Mouse (Mus musculus): ENCODE measurements around the gene Atg4a-ps.

Gene Atg4a-ps

DNA sequence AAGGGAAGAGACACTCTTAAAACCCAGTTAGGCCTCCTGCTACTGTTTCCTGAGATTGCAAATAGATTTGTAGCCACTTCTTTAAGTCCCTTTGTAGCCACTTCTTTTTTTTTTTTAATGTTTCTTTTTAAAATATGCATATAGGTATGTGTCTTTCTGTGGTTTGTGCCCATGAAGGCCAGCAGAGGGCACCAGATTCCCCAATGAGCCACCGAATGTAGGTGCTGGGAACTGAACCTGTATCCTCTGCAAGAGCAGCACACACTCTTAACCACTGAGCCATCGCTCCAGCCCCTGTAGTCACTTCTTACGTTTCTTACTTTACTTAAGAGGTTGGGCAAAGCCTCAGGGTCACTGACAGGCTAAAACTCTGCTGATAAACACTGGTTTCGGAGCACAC, 19.4 kb downstream of the Atg4a-ps start:
- DNase-seq: no peak

DNA sequence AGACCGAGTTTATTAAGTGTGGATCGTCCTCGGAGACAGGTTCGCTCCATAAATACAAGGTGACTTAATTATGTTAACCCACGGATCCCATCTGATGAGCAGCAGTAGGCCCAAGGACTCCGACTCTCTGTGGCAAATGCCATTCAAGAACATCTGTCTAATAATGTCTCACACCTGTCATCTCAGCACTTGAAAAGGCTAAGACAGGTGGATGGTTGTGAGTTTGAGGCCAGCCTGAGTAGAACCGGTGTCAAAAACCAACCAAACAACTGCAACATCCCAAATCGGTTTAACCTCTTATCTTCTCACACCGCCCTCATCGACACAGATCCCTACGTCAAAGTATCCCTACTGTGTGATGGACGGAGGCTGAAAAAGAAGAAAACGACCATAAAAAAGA, 20.7 kb downstream of the Atg4a-ps start:
- DNase-seq: no peak

DNA sequence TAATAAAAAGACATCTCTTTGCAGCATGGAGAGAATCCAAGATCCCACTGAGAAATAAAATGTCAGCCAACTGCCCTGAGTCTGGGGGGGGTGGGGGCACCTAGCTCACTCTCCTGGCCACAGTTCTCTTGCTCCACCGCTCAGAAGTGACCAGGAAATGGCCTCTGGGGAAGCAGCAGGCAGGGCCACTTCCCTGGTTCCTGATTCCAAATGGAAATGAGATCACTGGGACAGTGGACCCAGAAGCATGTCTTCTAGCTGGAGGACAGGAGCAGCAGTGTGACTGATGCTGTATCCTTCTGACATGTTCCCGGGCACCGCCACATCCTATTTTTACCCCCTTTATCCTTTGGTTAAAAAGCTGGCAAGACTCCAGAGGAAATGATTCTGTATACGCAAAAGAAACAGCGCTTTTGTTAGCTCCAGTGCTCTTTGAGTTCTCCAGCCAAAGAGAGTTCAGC, 21.2 kb downstream of the Atg4a-ps start:
- peak; percentile 68 for DNase-seq

DNA sequence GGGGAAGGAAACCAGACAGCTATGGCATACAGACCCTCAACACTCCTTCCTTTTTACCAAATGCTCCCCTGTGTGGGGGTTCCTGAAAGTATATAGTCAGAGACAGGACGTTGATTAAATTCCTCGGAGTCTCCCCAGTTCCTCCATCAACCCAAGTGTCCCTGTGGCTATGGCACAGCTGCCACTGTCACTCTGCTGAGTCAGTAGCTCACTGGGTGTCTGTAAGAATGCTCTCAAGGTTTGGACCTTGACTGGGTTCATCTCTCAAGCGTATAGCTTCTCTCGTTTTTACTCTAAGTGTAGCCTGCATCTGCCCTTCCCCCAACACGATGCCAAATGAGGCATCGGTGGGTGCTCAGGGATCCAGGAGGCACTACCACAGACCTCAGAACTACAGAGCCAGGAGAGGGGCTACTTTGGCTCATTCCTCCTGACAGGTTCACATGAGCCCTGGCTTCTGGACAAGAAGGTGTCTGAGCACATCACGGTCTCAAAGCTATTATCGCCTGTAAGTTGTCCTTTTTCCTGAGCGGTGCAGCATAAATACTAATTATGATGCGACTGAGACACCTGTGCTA, 21.9 kb downstream of the Atg4a-ps start:
- DNase-seq: peak; percentile 26

DNA sequence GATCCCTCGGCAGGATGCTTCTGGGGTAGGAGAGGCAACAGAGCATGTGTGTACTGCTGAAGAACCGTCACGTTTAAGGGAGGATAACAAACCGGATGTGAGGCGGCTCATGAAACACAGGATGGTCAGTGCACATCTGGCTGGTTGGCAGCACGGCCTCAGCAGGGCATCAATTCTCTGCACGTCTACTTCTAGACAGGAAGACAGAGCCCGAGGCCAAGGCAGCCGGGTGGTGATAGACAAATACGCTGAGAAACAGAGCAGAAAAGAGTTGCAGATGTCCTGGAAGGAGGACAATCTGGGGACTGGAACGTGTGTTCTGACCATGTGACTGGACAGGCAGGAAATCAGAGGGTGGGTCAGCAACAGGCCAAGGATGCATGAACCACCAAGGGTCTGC, 25.8 kb downstream of the Atg4a-ps start:
- DNase-seq: no peak

DNA sequence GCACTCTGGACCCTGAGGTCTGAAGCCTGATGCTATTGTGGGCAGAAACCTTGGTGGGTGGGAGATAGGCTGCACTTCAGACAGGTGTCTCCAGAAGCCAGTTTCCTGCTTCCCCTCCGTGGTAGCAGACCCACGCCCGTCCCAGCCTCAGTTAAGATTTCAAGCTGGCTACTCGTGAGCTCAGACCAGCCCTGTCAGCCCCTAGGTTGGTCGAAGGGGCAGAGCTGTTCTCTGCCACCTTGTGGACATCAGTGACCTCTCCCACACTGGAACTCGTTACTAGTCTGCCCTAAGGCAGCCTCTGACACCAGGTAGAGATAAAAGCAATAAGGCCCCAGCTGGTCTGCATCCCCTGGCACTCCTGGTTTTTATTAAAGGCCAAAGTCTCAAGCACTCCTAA, 28.9 kb downstream of the Atg4a-ps start:
- no peak for DNase-seq

DNA sequence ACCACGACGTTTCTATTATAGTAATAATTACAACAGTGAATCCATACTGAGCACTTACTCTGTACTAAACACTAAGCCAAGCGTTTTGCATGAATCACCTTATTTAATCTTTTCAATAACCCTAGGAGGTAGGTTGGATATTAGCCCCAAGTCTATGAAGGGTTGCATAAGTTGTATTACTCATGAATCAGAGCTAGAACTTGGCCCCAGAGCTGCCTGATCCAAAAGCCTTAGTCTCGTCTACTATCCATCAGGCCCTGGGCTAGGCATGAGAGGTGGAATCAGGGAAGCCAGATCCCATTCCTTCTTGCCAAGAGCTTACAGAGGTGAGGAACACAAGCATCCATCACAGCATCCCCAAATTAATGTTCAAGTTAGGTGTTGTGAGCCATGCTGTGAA, 30.2 kb downstream of the Atg4a-ps start:
- no peak for DNase-seq

DNA sequence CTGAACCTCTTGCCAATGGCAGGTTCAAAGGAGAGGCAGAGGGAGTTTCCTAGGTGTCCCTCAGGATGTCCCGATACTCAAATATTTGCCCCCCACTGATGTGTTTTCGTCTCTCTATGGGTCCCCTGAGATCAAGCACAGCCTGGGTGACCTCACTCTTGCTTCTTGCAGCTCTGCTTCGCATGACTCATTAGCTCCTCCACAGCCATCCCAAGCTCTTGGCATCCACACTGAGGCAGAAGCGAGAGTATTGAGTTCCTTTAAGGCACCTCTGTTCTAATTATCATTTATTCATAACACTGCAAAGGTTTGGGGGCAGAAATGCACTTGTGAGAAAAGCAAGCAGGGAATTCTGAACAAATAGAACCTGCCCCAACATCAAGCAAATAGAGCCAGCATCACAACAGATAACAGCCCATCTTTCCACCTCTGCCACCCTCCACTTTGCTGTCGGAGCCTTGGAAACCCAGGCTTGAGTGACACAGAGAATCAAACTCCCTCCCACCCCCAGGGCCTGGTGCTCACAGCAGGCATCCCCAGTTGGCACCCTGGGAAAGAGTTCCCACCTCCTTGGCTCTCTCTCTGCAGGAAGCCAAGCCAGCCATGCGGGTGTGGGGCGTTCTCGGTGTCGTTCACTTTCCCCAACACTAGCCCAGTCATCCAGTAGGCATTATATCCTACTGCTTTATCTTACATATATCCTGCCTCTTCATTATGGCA, 33.1 kb downstream of the Atg4a-ps start:
- no peak for DNase-seq

DNA sequence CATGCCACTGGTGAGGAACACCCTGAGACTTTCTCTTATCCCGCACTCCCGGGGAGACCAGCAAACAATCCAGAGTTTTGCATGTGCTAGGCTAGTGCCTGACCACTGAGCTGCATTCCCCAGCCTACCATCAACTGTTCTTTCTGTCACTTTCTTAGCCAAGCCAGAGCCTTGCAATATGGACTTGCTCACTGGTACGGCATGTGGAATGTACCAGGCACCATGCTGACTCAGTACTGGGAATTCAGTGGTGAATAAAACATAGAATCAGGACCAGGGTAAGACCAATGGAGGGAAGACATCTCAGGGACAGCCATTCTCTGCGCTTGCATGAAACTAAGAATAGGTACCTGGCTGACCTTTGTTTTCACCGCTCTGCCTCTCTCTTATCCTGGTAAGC, 35.6 kb downstream of the Atg4a-ps start:
- DNase-seq: no peak

DNA sequence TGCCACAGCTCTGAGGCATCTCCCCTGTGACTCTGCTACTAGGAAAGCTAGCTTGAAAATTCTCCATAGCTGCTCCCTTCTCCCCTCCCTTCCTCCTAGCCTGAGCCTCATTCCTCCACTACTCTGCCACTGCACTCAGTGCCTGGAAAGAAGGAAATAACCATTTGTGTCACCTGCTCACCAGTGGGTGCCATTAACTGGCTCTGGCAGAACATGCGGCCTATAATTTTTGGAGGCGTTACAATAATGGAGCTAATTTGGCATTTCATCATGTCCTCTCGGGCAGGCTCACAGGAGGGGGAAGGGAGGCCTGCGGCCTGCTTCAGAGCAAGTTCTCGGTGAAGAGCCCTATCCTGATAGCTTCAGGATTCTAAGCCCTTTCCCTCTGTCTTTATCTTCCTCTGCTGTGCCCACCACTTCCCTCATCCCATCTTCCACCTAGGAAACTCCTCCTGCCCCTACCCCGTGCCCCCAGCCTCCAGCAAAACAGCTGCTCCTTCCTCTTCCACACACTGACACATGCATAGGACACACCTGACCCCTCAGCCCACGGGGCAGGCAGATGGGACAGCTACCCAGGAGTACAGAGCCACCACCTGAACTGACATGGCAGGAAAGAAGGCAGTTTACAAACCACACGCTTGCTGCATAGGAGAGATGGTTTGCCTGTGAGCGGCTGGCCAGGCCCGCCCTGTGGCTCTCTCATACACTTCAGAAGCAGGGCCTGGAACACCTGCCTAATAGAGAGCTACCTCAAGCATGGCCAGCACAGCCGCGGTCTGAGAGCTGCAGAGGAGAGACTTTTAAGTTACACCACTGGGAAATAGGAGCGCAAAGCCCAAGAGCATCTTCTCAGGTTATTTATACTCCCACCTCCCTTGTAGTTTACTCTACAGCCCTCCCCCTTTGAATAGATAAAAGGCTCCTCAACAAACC, 38.9 kb downstream of the Atg4a-ps start:
- peak; percentile 54 for DNase-seq

DNA sequence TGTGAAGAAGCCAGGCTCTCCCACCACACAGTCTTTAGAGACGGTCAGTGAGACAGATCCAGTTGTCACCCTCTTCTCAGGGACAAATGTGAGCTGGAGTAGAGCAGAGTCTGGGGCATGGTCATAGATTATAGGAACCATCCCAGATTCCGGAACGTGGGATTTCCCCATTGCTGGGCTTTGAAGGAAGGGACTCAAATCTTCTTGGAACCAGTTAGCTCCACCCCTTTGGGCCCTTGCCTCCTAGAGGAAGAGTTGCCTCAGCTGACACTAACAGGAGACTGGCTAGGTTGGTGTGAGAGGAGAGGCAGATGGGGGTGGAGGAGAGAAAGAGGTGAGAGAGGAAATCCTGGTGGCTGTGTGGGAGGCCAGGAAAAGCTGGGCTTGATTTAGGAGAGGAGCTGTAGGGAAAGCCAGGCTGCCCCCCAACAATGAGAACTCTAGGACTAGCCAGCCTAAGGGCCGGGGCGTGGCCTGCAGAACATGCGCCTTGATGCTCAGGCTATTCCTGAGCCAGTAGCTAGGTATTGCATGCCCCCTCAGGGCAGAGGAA, 39.7 kb downstream of the Atg4a-ps start:
- DNase-seq: no peak

DNA sequence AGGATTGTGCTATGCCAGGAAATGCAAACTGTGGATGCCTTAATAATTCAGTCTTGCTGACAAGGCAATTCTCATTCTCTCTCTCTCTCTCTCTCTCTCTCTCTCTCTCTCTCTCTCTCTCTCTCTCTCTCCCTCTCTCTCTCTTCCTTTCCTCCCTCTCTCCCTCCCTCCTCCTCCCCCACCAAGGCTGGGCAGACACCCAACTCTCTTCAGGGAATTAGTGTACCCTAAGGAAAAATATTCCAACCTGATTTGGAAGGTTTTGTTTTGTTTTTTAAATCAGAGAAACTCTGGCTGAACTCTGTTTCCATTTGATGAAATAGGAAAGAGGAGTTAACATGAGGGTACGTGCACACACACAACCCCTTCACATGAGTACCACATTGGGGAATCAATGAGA, 44.3 kb downstream of the Atg4a-ps start:
- DNase-seq: no peak

DNA sequence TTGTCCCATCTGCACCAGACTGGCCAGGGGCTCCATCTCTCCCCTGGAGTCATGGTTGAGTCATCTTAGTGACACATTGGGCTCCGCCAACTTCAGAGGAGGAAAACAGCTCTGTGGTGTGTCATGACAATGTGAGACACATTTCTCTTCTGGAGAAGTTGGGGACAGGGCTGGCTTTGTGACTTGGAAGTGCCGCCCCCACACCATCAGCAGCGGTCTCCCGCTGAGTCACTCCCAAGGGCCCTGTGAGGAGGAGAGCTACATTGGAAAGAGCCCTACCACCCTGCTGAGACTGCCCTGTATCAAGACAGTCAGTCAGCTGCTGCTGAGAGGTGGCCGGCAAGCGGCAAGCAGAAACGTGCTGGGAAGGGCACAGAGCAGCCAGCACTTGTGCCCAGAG, 44.9 kb downstream of the Atg4a-ps start:
- DNase-seq: no peak

DNA sequence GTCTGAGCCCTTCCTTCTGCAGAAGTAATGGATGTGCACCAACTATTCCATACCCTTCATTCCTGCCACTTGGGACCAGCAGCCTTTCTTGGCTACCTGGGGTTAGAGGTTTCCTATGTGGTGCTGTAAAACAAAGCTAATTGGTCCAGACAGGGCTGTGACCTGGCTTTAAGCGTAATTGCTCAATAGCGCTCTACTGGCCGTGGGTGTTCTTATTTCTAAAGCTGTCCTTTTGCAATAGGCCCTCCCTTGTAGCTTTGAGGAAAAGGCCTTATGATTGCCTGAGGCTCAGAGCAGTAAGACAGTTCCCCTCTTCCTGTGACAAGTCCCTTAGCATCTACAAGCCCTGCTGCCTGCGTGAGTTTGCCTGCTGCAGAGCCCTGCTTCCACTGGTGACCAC, 48.3 kb downstream of the Atg4a-ps start:
- no peak for DNase-seq

DNA sequence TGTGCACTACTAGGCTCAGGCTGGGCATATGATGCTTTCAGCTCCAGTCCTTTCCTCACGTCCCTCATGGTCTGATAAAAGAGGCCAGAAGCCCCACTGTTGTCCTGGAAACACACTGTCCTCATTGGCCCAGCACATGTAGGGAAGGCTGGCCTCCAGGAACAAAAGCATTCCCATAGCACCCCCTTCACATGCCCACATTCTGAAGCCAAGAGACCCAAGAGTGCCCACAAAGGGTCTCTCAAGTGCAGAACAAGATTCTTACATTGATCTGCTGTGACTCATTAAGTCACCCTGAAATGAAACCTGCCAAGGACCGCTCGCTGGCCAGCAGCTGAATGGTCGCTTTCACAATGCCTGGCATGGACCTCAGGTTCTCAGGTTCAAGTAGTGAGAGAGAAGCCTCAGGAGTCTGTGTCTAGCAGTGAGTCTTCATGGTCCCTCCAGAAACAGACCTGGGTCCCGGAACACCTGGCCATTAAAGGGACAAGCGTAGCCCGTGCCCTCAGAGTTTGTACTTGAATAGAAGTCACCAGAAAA, 50.5 kb downstream of the Atg4a-ps start:
- DNase-seq: no peak
